Mouse (Mus musculus): ENCODE measurements around the gene Chrna3.

Chrna3 gene

DNA sequence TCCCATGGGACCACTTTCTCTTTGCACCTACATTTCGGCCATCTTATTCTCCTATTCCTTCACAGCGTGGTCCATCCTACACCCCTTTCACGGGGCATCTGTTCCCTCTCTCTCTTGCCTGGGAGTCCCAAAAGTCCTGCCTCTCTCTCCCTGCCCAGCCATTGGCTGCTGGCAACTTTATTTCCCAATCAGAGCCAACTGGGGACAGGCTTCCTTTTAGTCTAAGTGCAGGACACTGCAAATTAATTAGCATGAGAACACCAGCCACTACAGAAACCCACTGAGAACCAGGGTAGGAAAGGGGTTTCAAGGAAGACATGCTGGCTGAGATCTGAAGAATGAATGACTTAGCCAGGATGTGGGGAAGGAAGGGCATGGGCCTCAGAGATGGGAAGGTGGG lies 32.0 kb downstream of the Chrna3 start:
- DNase-seq = no peak

DNA sequence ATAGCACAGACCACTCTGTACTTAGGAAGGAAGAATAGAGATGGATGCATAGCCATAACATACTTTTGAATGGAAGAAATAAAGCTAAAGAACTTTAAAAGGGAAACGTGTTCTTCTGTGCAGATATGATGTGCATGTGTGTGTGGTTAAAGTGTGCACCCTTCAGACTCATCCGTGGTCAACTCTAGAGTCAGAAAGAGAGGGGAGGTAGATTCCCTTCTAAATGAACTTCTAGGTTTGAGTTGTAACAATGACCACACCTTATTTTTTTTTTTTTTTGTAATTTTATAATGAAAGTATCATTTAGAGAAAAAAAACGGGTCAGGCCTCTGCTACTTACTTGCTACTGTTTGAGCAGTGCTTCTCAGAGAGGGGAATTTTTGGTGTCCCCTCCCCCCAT lies 36.0 kb downstream of the Chrna3 start:
- no peak for DNase-seq

DNA sequence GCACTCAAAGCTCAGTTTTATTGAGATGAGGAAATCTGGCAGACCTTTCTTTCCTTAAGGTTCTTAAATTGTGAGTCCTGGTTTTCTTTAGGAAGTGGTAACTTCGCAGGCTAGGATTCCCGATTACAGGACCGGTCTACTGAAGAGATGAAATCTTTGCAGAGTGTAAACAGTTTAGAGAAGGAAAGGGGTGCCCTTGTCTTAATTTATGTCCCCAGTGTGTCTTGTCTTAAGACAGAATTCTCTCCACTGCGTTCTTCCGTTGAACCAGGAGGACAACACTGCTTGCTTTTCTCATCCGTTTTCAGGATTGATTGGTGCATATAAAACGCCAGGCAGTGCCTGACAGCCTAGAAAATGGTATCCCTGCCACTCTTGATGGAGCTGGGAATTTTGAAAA lies 44.0 kb downstream of the Chrna3 start:
- DNase-seq = no peak

DNA sequence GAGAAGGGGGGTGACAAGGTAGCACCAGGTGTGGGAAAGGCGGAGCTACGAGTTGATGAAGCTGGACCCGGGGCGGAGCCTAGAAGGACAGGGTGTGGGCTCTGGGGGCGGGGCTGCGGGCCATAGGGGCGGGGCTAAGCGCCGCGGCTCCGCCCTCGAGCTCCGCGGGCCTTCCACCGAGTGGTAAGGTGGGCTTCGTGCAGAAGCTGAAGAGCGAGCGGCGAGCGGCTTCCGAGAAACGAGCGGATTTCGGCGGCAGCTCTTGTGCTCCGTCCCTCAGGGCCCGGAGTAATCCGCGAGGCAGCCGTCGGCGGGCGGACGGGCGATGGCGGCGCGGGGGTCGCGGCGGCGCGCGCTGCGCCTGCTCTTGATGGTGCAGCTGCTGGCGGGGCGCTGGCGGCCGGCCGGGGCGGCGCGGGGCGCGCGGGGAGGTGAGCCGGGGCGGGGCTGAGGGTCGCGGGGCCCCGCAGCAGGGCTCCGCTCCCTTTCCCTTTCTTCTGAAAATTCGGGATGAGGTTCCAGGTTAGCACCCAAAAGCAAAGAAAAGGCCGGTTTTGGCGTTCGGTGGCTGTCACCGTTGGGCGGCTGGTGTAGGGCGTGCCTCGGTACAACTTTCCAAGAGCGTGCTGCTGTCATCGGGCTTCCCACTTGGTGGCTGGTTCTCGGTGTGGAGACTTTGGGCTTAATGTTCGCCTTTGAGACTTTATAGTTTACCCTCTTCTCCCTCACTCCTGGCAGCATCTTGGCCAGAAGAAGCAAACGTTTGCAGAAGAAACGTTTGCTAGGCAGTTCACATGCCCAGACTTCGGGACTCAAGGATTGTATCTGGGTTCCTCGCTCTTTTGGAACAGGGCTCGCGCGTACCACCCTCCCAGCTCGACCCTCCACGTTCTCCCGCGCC lies 44.8 kb downstream of the Chrna3 start:
- peak; percentile 28 for DNase-seq

DNA sequence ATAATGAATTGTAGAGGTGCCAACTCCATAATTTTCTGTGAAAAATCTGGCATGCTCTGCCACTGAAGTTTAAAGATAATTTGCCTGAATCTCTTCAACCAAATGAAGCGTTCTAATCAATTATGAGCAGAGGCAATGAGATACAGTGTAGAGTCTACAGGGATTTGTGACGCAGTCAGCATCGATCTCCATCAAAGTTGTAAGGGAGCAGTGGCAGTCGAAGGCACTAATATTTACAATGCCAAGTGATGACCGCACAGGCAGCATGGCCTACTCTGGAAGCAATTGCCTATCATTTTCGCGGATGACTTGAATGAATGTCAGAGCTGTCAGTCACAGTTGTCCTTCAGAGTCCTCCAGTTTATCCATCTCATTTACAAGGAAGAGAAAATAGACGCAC lies 45.7 kb downstream of the Chrna3 start, which contains the start of gene Chrna5:
TSS of gene Chrna5 (plus strand) at position 207 of the 400 bp plus-strand sequence.
- no peak for DNase-seq

DNA sequence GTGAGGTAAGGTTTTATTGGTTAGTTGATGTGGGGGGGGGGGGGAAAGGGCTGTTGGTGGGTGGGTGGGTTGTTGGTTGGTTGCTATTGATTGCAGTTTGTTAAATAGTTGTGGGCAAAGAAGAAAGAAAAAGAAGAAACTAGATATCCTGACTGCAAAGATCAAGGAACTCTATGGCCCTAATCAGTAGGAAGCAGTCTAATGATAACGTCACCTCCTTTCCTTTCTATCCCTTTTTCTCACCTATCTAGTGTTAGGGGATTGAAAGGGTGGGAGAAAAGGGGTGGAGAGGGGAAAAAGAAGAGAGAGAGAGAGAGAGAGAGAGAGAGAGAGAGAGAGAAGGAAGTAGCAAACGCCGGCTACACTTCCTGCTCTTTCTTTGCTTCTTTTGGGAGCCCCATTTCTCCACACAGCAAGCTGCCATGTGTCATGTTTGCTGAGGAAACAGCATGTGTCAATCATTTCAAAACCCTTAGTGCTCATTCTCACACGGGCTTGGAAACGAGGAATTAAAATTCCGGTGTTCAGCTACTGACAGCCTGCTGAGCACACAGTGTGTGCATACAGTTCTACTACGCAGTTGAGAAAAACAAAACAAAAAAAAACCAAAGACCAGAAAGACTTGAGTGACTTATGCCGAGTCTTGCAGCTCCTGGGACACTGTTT lies 56.3 kb downstream of the Chrna3 start:
- no peak for DNase-seq

DNA sequence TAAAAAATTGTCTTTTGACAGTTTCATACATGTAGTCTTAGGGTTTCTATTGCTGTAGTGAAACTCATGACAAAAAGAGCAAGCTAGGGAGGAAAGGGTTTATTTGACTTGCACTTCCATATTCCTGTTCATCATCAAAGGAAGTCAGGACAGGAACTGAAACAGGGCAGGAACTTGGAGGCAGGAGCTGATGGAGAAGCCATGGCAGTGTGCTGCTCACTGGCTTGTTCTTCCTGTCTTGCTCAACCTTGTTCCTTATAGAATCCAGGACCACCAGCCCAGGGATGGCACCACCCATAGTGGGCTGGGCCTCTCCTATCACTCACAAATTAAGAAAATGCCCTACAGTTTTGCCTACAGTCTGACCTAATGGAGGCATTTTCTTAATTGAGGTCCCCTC lies 62.7 kb downstream of the Chrna3 start:
- no peak for DNase-seq

DNA sequence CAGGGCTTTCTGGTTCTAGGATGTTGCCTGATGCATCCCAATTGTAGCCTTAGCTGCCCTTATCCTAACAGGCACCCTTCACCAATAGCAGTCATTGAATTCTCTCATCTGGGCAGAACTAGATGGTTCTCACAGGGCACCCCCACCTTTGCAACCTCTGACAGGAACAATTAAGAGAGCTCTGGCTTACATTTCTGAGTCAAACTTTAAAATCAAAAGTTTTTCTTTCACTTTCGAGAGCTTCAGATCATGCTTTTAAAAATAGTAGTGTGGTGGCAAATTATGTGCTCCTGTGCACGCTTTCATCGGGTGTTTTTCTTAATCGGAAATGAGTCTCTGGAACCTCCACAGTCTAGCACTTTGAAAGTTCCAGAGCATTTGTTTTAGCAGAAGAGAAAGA lies 65.3 kb downstream of the Chrna3 start:
- no peak for DNase-seq
